ENCODE assay signal across 8 mouse cellular contexts in the genomic region with DNA sequence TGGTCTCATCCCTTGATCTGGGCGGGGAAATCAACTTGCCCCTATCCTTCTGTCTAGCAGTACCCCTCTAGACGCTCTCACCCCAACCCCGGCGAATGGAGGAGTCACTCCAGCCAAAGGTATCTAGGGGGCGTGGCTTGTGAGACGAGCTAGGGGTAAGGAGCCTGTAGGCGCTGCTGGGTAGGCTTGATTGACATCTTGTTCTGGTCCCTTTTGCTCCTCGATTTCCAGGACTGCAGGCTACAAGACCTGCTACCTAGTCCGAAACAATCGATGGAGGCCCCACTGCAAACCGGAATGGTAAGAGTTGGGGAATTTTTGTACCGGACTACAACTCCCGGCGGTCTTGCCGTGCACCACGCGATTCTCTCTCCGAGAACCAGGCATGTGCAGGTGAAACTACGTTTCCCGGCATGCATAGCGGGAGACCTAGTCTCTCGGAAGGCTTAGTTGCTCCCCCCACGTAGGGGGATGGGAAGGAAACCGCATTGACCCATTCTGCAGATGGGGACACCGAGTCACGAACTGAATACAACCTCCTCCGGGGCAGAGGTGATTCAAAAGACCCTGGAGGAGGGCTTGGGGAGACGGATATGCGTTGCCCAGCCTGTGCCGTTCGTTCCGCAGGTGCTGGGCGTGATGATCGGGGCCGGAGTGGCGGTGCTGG. TPM values are rescaled to one million over a fixed set of nuclear protein-coding genes. Genes with fewer than 3 reads are reported as not detected.
DNase-seq lines count a peak whose midpoint lies in the region; ATAC-seq and TF ChIP-seq lines count a peak whose summit lies in the region.

No protein-coding gene starts in this region.

- H3K4me2 ChIP-seq in lung, postnatal 0 days (replicated peaks; ENCODE audit: low read depth, low read length), result peak overlapping the region; percentile 81

- peaks cover 27% of the 10 kb centered on the region for H3K4me1 ChIP-seq in hindbrain, embryonic 10.5 days (replicated peaks)
- no peaks in the 10 kb centered on the region; the same call in 1 of the 2 replicates for H3K4me1 ChIP-seq in lung, postnatal 0 days (ENCODE audit: insufficient read depth, low read depth, low read length)

- 1% methylated on average over 36 of the region's 36 CpGs for WGBS in hindbrain, embryonic 10.5 days
- under 1% methylated on average over 36 of the region's 36 CpGs for WGBS in lung, postnatal 0 days

- peak; percentile 74 for ATAC-seq in frontal cortex, adult (ENCODE audit: low TSS enrichment)
- ATAC-seq in lung, postnatal 0 days, result peak; percentile 82

- H3K9ac ChIP-seq in lung, postnatal 0 days (replicated peaks; ENCODE audit: low read depth), result peak overlapping the region; percentile 55

- H3K27ac ChIP-seq in hindbrain, embryonic 10.5 days, result peak overlapping the region; percentile 80
- H3K27ac ChIP-seq in lung, postnatal 0 days (ENCODE audit: low read length), result peak overlapping the region; percentile 70

- H3K9me3 ChIP-seq in hindbrain, embryonic 10.5 days, result no peaks in the 10 kb centered on the region
- H3K9me3 ChIP-seq in lung, postnatal 0 days (ENCODE audit: low read length), result no peaks in the 10 kb centered on the region

- TF ChIP-seq EP300 in lung, postnatal 0 days (IDR thresholded peaks at IDR 0.05), result no peak

- H3K36me3 ChIP-seq in hindbrain, embryonic 10.5 days, result peaks cover 33% of the 10 kb centered on the region
- no peaks in the 10 kb centered on the region; the same call in 1 of the 2 replicates for H3K36me3 ChIP-seq in lung, postnatal 0 days (ENCODE audit: insufficient read depth, low read length)

- peak; percentile 83 for DNase-seq in MEL-GATA-1-ER (ENCODE audit: extremely low read depth, low read depth)
- peak; percentile 98 for DNase-seq in cerebellum, adult 9-10 months
- DNase-seq in hindbrain, embryonic 10.5 days (ENCODE audit: low spot score), result peak; percentile 90
- DNase-seq in layer of hippocampus, adult 9-11 months, result peak; percentile 97
- peak; percentile 95 for DNase-seq in lung, postnatal 0 days (ENCODE audit: low spot score)
- peak; percentile 79 for DNase-seq in ovary, postnatal 14 days (ENCODE audit: low spot score)
- peak; percentile 94 for DNase-seq in thymus, postnatal 14 days

- peak overlapping the region; percentile 66 for H3K4me3 ChIP-seq in hindbrain, embryonic 10.5 days
- H3K4me3 ChIP-seq in lung, postnatal 0 days (ENCODE audit: low read depth, low read length), result peak overlapping the region; percentile 69

- no peak for TF ChIP-seq CTCF in lung, postnatal 0 days (IDR thresholded peaks at IDR 0.05)

- H3K27me3 ChIP-seq in hindbrain, embryonic 10.5 days (ENCODE audit: insufficient read depth, poor library complexity, severe bottlenecking), result no peaks in the 10 kb centered on the region
- no peaks in the 10 kb centered on the region for H3K27me3 ChIP-seq in lung, postnatal 0 days (replicated peaks; ENCODE audit: insufficient read depth, low read length)

RNA-seq across cellular contexts. Expression of gene Pnpla6, which starts 1.4 kb away (rescaled TPM):
- polyA plus RNA-seq in hindbrain, embryonic 10.5 days (2016; fragmentation: Nextera tagmentation; extraction: Ambion mirVana), result 22.4 and 23.1 TPM in 2 replicates
- polyA plus RNA-seq in lung, postnatal 0 days (2015; fragmentation: Nextera tagmentation; extraction: Ambion mirVana), result 18.1 and 19.0 TPM in 2 replicates

RNA-seq across cellular contexts. Expression of gene Mcoln1, which starts 16.3 kb away (rescaled TPM):
- polyA plus RNA-seq in hindbrain, embryonic 10.5 days (2016; fragmentation: Nextera tagmentation; extraction: Ambion mirVana), result 63.4 and 73.9 TPM in 2 replicates
- polyA plus RNA-seq in lung, postnatal 0 days (2015; fragmentation: Nextera tagmentation; extraction: Ambion mirVana), result 38.5 and 40.0 TPM in 2 replicates

RNA-seq across cellular contexts. Expression of gene Zfp358, which starts 23.6 kb away (rescaled TPM):
- polyA plus RNA-seq in hindbrain, embryonic 10.5 days (2016; fragmentation: Nextera tagmentation; extraction: Ambion mirVana), result 74.1 and 98.1 TPM in 2 replicates
- polyA plus RNA-seq in lung, postnatal 0 days (2015; fragmentation: Nextera tagmentation; extraction: Ambion mirVana), result 29.8 and 31.6 TPM in 2 replicates

RNA-seq across cellular contexts. Expression of gene Tex45, which starts 45.9 kb away (rescaled TPM):
- polyA plus RNA-seq in hindbrain, embryonic 10.5 days (2016; fragmentation: Nextera tagmentation; extraction: Ambion mirVana), result not detected in 2 replicates
- not detected in 2 replicates for polyA plus RNA-seq in lung, postnatal 0 days (2015; fragmentation: Nextera tagmentation; extraction: Ambion mirVana)

RNA-seq across cellular contexts. Expression of gene Pex11g, which starts 49.1 kb away (rescaled TPM):
- polyA plus RNA-seq in hindbrain, embryonic 10.5 days (2016; fragmentation: Nextera tagmentation; extraction: Ambion mirVana), result 4.4 TPM in 2 replicates
- polyA plus RNA-seq in lung, postnatal 0 days (2015; fragmentation: Nextera tagmentation; extraction: Ambion mirVana), result 7.8 and 9.1 TPM in 2 replicates

Comparison
In these comparisons a context has a peak if more than half of its experiments do, and no peak if none do; other contexts are left out.
1. Peak in every context shown above with its lines: DNase-seq, ATAC-seq, H3K4me3 ChIP-seq and H3K27ac ChIP-seq.